Mouse (Mus musculus): ENCODE results near the gene Fam3c.
"Not testable (repeated sequence)": the region's sequence is repeated elsewhere in the genome, so short reads cannot be mapped to it uniquely, and the experiment has no call there.

The Fam3c gene

GRCm38 (mm10) chr6:22292056-22292455, 64.0 kb downstream of the Fam3c start:
- DNase-seq (ENCODE audit: low read depth, low spot score) = no peak

- DNase-seq (ENCODE audit: low read depth, low spot score) = no peak
Measured at GRCm38 (mm10) chr6:22290790-22291189, 65.3 kb downstream of the Fam3c start.

- DNase-seq (ENCODE audit: low read depth, low spot score) = no peak
Measured at GRCm38 (mm10) chr6:22289461-22290021, 66.5 kb downstream of the Fam3c start.

GRCm38 (mm10) chr6:22288737-22289460, 67.1 kb downstream of the Fam3c start:
- no peak for DNase-seq (ENCODE audit: low read depth, low spot score)

GRCm38 (mm10) chr6:22288004-22288736, 67.9 kb downstream of the Fam3c start, which contains the start of gene Wnt16:
Gene Wnt16, plus strand, starts transcription at chr6:22288227.
- DNase-seq (ENCODE audit: low read depth, low spot score) = no peak

GRCm38 (mm10) chr6:22282405-22282804, 73.6 kb downstream of the Fam3c start:
- DNase-seq (ENCODE audit: low read depth, low spot score) = no peak

- DNase-seq (ENCODE audit: low read depth, low spot score) = no peak
Measured at GRCm38 (mm10) chr6:22280217-22280861, 75.7 kb downstream of the Fam3c start.

- no peak for DNase-seq (ENCODE audit: low read depth, low spot score)
Measured at GRCm38 (mm10) chr6:22277941-22278340, 78.1 kb downstream of the Fam3c start.

- DNase-seq (ENCODE audit: low read depth, low spot score) = no peak
Measured at GRCm38 (mm10) chr6:22269840-22270521, 86.1 kb downstream of the Fam3c start.

- DNase-seq (ENCODE audit: low read depth, low spot score) = no peak
Measured at GRCm38 (mm10) chr6:22268677-22269076, 87.4 kb downstream of the Fam3c start.

- no peak for DNase-seq (ENCODE audit: low read depth, low spot score)
Measured at GRCm38 (mm10) chr6:22267807-22268667, 88.0 kb downstream of the Fam3c start.

GRCm38 (mm10) chr6:22266018-22266417, 90.0 kb downstream of the Fam3c start:
- DNase-seq (ENCODE audit: low read depth, low spot score) = no peak

- not testable (repeated sequence) for DNase-seq (ENCODE audit: low read depth, low spot score)
Measured at GRCm38 (mm10) chr6:22264094-22264493, 91.9 kb downstream of the Fam3c start.

- DNase-seq (ENCODE audit: low read depth, low spot score) = no peak
Measured at GRCm38 (mm10) chr6:22262519-22262918, 93.5 kb downstream of the Fam3c start.

- DNase-seq (ENCODE audit: low read depth, low spot score) = no peak
Measured at GRCm38 (mm10) chr6:22258784-22259183, 97.3 kb downstream of the Fam3c start.

All from brain, embryonic 18.5 days (tissue).